Mouse (Mus musculus) lung, postnatal 14 days (tissue): Measurements from ENCODE around the gene Fam227b.

ENCODE experiments used
- DNase-seq: peaks from one replicate; pipeline ENCODE4 v3.0.0; 2021

The Fam227b gene

DNA sequence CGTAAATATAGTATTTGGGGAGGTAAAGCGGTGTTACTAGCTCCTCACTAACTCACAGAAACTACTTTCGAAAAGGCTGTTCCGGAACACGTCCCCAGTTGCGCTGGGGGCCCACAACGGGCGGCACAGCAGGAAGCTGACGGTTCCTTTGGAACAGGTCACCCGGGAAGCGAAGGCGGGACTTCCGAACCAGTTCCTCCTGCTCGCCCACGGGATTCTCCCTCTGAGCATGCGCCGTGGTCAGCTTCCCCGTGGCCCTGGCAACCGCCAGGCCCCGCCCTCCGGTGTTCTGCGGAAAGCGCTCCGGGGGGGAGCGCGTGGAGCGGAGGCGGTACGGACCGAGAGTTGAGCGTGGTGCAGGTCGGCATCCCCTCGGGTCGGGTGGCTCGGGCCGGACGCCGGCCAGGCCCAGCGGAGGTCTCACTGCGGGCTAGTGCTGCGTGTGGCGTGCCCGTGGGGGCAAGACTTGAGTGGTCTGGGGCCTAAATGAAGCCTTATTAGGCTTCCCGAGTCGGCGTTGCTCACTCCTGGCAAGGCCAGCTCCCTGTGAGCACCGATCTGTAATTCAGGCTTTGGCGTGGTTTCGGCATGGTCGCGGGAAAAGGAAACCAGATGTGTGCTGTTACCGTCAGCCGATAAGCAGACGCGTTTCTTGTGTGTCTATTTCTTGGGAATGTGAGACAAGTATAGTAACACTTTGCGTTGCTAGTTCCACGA, at the start of gene Fam227b, which contains the start of gene Dtwd1:
Gene Fam227b (minus strand): TSS at position 150 of the 717 bp plus-strand sequence.
Gene Dtwd1 (plus strand): TSS at position 287 of the 717 bp plus-strand sequence.
- peak; percentile 99 for DNase-seq

GRCm38 (mm10) chr2:126198971-126199370, 47.2 kb upstream of the Fam227b start:
- peak; percentile 9 for DNase-seq

GRCm38 (mm10) chr2:126195631-126196356, 44.0 kb upstream of the Fam227b start:
- DNase-seq: no peak

DNA sequence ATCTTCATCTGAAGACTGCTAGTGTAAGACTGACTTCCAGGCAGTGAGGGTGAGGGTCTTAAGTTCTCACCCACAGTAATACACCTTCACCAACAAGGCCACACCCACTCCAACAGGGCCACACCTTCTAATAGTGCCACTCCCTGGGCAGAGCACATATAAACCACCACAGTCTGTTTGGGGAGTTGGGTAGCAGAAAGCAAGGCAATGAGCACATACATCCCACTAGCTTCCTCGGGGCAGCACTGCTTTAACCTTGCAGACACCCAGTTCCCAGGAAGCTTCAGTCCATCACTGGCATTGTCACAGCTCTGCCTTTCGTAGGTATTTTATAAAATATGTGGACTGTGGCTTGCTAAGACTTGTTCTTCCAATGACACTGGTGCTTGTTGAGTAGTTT, 40.3 kb upstream of the Fam227b start:
- no peak for DNase-seq

DNA sequence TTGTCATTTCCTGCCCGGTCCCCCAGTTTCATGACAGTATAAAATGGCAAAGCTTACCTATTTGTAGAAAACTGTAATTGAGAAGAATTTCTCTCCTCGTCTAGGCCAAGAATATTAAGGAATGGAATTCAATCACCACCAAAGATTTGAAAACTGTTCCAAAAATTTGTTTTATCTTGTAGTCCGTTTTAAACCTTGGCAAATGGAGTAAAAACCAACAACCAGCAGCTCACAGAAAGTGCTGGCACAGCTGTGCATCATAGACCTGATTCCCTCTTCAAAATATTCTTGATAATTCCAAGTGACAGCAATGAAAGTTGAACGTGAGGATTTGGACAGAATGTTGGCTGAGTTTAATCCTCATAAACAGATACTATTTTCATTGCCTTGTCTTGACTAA, 39.5 kb upstream of the Fam227b start:
- DNase-seq: no peak

GRCm38 (mm10) chr2:126171427-126171826, 19.6 kb upstream of the Fam227b start:
- no peak for DNase-seq

DNA sequence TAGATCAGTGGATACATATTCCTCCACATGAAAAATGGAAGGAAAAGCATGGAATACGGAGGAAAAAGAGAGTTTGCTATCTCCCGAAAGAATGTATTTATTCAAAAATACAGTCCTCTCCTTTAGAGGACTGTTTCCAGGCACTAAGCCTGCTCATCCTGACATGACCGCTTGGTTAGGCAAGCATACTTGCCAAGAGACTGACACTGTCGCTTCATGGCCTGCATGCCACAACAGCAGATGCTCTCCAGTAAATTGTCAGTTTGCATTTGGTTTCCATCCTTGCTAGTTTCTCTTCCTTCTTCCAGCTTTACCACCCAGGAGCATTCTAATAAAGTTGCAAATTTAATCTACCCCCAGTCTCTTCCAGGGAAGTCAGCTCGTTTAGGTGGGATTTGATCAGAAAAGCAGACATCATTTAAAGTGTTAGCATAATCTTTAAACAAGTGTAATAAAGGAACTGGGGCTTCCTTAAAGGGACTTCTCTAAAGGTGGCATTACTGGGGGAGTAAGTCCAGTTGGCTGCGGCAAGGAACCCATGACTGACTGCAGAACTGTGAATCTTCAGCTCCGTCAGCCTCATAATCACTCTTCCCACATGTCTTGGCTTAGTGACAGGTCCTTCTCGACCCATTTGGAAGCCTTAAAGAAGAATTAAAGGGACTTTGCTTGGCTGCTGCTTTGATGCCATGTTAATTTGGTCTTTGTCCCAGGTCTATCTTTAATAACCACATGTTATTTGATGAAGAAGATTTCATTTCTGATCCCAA, 15.2 kb upstream of the Fam227b start:
- DNase-seq: no peak

DNA sequence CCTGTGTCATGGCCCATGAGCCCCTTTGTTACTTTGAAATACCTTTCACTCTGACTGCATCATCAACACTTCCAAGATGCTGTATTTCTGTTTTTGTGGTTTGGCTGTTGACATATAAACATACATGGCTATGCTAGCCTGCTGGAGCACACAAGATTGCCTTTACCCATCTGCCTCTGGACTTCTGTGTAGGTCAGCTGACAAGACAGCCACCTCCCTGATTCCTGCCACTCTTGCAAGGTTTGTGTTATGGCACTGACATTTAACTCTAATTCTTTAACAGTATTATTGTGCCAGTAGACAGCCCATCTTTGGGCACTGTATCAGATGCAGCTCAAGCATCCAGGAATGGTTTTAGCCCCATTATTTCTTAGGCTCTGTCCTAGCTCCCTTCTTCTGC, 14.5 kb upstream of the Fam227b start:
- DNase-seq: no peak

- DNase-seq: no peak
Measured at GRCm38 (mm10) chr2:126165277-126166018, 13.6 kb upstream of the Fam227b start.

GRCm38 (mm10) chr2:126147723-126148122, 4.1 kb downstream of the Fam227b start:
- no peak for DNase-seq

DNA sequence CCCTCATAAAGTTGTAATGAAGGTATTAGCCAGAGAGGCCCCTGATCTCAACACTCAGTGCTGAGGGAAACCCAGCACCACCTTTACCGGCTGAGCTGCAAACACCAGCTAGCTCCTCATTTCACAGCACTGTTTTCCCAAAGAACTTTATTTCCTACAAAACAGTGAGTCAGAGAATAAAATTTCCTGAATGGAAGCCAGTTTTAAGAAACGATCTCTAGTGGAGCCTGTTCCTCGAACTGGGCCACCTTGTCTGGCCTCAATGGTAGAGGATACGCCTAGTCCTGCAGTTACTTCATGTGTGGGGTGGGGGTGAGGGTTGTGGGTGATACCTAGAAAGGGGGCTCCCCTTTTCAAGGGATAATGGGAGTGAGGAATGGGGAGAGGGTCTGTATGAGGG, 57.2 kb downstream of the Fam227b start:
- DNase-seq: no peak

DNA sequence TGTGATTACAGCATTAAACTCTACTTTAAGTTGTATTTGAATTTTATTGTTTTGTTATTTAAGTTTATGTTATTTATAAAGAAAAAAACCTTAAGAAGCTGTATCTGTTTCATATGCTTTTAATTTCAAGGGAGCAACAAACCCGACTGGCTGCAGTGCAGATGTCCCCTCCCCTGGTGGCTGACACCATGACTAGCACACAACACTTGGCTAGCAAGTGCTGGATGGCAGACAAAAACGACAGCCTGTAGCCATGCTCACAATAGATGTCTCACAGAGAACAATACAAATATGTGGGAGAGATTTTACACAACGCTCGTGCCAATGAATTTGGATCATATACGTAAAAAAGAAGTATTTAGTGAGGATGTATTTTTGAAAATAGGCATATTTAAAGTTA, 61.4 kb downstream of the Fam227b start:
- DNase-seq: no peak

- no peak for DNase-seq
Measured at GRCm38 (mm10) chr2:126086187-126086586, 65.6 kb downstream of the Fam227b start.

GRCm38 (mm10) chr2:126084326-126084725, 67.5 kb downstream of the Fam227b start:
- no peak for DNase-seq

GRCm38 (mm10) chr2:126079086-126079485, 72.7 kb downstream of the Fam227b start:
- no peak for DNase-seq

- no peak for DNase-seq
Measured at GRCm38 (mm10) chr2:126076506-126076905, 75.3 kb downstream of the Fam227b start.

DNA sequence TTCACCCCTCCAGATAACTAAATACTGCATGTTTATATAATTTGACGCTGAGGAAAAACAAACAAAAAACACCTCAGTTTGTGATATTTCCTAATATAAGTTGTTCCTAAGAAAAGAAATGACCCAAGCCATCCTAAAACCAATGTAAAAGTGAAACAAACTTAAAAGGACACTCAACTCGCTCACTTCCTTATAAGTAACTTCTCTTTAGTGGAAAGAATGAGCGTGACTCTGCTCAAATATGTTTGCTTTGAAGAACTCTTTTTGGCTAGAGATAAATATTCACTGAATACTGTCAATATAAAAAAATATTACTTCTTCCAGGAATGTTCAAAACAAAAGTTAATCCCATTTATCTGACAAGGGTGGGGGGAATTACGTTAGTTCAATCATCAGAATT, 78.1 kb downstream of the Fam227b start:
- DNase-seq: no peak

DNA sequence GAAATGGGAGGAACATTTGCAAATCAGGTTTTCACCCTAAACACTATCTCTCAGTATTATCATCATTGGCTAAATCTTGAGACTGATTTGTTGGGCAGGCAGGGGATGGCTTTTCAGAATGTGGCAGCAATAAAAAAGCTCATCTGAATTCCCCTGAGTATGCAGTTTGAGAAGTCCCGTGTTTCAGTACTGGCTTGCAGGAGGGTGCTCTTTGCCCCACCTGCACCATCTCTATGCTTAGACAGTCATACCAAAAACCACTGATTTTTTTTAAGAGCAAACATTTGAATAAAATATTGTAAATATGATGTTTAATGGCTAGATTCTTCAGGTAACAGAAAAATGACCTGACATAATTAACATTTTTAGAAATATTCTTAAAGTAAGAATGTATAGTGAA, 82.1 kb downstream of the Fam227b start:
- no peak for DNase-seq

- no peak for DNase-seq
Measured at GRCm38 (mm10) chr2:126065303-126065856, 86.4 kb downstream of the Fam227b start.

GRCm38 (mm10) chr2:126064814-126065213, 87.0 kb downstream of the Fam227b start:
- DNase-seq: no peak

- no peak for DNase-seq
Measured at GRCm38 (mm10) chr2:126062876-126063275, 88.9 kb downstream of the Fam227b start.

- no peak for DNase-seq
Measured at GRCm38 (mm10) chr2:126061037-126061773, 90.6 kb downstream of the Fam227b start.
